Mouse (Mus musculus): ENCODE results near the gene Tubgcp2.

Tubgcp2 gene

GRCm38 (mm10) chr7:139979011-139979719, 57.3 kb downstream of the Tubgcp2 start:
- no peak for DNase-seq

- DNase-seq, result peak; percentile 82 to 83
Observed at GRCm38 (mm10) chr7:139978278-139978892, 58.1 kb downstream of the Tubgcp2 start, which contains the start of gene 6430531B16Rik. Gene 6430531B16Rik (minus strand): TSS chr7:139978755.

- no peak for DNase-seq
Observed at GRCm38 (mm10) chr7:139975471-139975870, 61.0 kb downstream of the Tubgcp2 start.

- peak in 1 of 2 experiments; percentile 37 for DNase-seq
Observed at GRCm38 (mm10) chr7:139974307-139974706, 62.2 kb downstream of the Tubgcp2 start.

- DNase-seq, result no peak
Observed at GRCm38 (mm10) chr7:139972923-139973331, 63.5 kb downstream of the Tubgcp2 start.

GRCm38 (mm10) chr7:139971436-139971835, 65.0 kb downstream of the Tubgcp2 start:
- DNase-seq, result no peak

GRCm38 (mm10) chr7:139970979-139971378, 65.5 kb downstream of the Tubgcp2 start:
- DNase-seq, result no peak

- no peak for DNase-seq
Observed at GRCm38 (mm10) chr7:139970216-139970919, 66.1 kb downstream of the Tubgcp2 start.

- DNase-seq, result peak; percentile 64 to 82
Observed at GRCm38 (mm10) chr7:139969348-139970130, 66.9 kb downstream of the Tubgcp2 start.

- no peak for DNase-seq
Observed at GRCm38 (mm10) chr7:139968428-139968827, 68.0 kb downstream of the Tubgcp2 start.

- DNase-seq, result no peak
Observed at GRCm38 (mm10) chr7:139967175-139967574, 69.3 kb downstream of the Tubgcp2 start.

GRCm38 (mm10) chr7:139963814-139964213, 72.7 kb downstream of the Tubgcp2 start:
- DNase-seq, result no peak

- no peak for DNase-seq
Observed at GRCm38 (mm10) chr7:139961141-139961540, 75.3 kb downstream of the Tubgcp2 start.

- no peak for DNase-seq
Observed at GRCm38 (mm10) chr7:139957958-139958357, 78.5 kb downstream of the Tubgcp2 start.

GRCm38 (mm10) chr7:139957437-139957836, 79.0 kb downstream of the Tubgcp2 start:
- DNase-seq, result no peak

- DNase-seq, result no peak
Observed at GRCm38 (mm10) chr7:139956658-139957057, 79.8 kb downstream of the Tubgcp2 start.

GRCm38 (mm10) chr7:139955505-139955904, 81.0 kb downstream of the Tubgcp2 start:
- no peak for DNase-seq

GRCm38 (mm10) chr7:139951991-139952633, 84.4 kb downstream of the Tubgcp2 start:
- no peak for DNase-seq

- DNase-seq, result peak; percentile 21 to 40
Observed at GRCm38 (mm10) chr7:139951079-139951478, 85.4 kb downstream of the Tubgcp2 start.

- peak; percentile 38 to 47 for DNase-seq
Observed at GRCm38 (mm10) chr7:139950283-139950971, 86.0 kb downstream of the Tubgcp2 start.

- peak; percentile 60 to 71 for DNase-seq
Observed at GRCm38 (mm10) chr7:139949893-139950282, 86.6 kb downstream of the Tubgcp2 start.

GRCm38 (mm10) chr7:139946032-139946431, 90.4 kb downstream of the Tubgcp2 start:
- DNase-seq, result no peak

Measured in lung, postnatal 4 days (tissue).